Mouse (Mus musculus) stomach, embryonic 16.5 days (tissue): ENCODE results near the gene Habp2. TPM values are rescaled to one million over a fixed set of nuclear protein-coding genes. Genes with fewer than 3 reads are reported as not detected.

Experiments
- ATAC-seq: fragments of 200-750 bp; cut with Nextera tagmentation; 2 replicates; pipeline ENCODE4 v1.8.0; 2017; ENCODE audit warnings: moderate number of reproducible peaks, moderate TSS enrichment; ENCODE audit not compliant: insufficient read depth, low FRiP score
- H3K27ac ChIP-seq: fragments of 300-500 bp; sonication (generic); 2 replicates; pipeline ENCODE4 v1.5.1; 2014; ENCODE audit warnings: low read length
- H3K27me3 ChIP-seq: fragments of 300-500 bp; sonication (generic); 2 replicates; pipeline ENCODE4 v1.6.1; 2014; ENCODE audit warnings: low read length, control low read depth, mixed read lengths; ENCODE audit not compliant: control insufficient read depth, insufficient read depth
- H3K36me3 ChIP-seq: fragments of 300-500 bp; sonication (generic); 2 replicates; pipeline ENCODE4 v1.6.1; 2014; ENCODE audit warnings: low read length; ENCODE audit not compliant: control insufficient read depth, insufficient read depth
- H3K4me1 ChIP-seq: fragments of 300-500 bp; sonication (generic); 2 replicates; pipeline ENCODE4 v1.6.1; 2014; ENCODE audit warnings: low read length, control low read depth, mixed read lengths; ENCODE audit not compliant: control insufficient read depth, insufficient read depth
- H3K4me2 ChIP-seq: fragments of 300-500 bp; sonication (generic); 2 replicates; pipeline ENCODE4 v1.6.1; 2014; ENCODE audit warnings: low read depth, low read length, mixed read lengths
- H3K4me3 ChIP-seq: fragments of 300-500 bp; sonication (generic); replicated peaks from 2 replicates; pipeline ENCODE4 v1.5.1; 2014; ENCODE audit warnings: mild to moderate bottlenecking, low read length
- H3K9ac ChIP-seq: fragments of 300-500 bp; sonication (generic); 2 replicates; pipeline ENCODE4 v1.6.1; 2014; ENCODE audit warnings: low read length
- H3K9me3 ChIP-seq: fragments of 300-500 bp; sonication (generic); replicated peaks from 2 replicates; pipeline ENCODE4 v1.6.1; 2016; ENCODE audit warnings: low read length, control low read depth; ENCODE audit not compliant: control insufficient read depth
- WGBS: fragments of 180-500 bp; shearing (Covaris S2); extraction: QIAGEN DNeasy Blood & Tissue Kit; methylation state at CpG from one replicate; pipeline ENCODE4 v1.1.7; 2014; 5-methylcytosine and 5-hydroxymethylcytosine counted together
- polyA plus RNA-seq: library from polyadenylated mRNA; unstranded; fragments of >200 nt; fragmentation: Nextera tagmentation; extraction: Ambion mirVana; gene quantifications from 2 replicates; pipeline ENCODE4 v1.2.1, GENCODE M21; 2015

The Habp2 gene
- polyA plus RNA-seq, result 34.5 and 41.5 TPM in 2 replicates

DNA sequence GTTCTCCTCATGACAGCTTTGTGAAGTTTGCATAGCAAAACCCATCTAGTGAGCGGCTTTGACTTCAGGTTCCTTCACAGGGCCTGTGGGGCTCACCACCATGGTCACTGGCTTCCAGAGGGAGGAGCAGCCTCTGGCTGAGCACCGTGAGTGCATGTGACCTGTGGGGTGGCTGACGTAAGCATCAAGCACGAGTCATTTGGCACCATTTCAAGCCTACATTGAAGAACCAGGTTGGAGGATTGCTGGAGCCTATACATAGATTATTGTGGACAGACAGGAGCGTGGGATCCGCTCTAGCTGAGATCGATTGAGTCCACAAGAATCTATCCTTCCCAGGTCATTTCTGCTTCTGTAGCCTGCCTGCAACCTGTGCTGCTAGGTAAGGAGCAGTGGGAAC is at the start of gene Habp2:
Gene Habp2, plus strand, starts transcription at position 272 of the 400 bp plus-strand sequence.
- WGBS, result 51% methylated on average over 7 of the region's 7 CpGs
- Histone ChIP-seq H3K36me3 (no peaks in the 10 kb centered on the region), H3K4me3 (peak within 1 kb of the TSS; percentile 25), H3K27ac (no peak within 1 kb of the TSS; the same call in 1 of the 2 replicates), H3K4me2 (peak within 1 kb of the TSS; percentile 35; the same call in 1 of the 2 replicates), H3K27me3 (no peaks in the 10 kb centered on the region), H3K4me1 (peaks cover 3% of the 10 kb centered on the region; the same call in 1 of the 2 replicates), H3K9me3 (no peaks in the 10 kb centered on the region), H3K9ac (no peak within 1 kb of the TSS)
- ATAC-seq, result peak; percentile 31; the same call in 1 of the 2 replicates

DNA sequence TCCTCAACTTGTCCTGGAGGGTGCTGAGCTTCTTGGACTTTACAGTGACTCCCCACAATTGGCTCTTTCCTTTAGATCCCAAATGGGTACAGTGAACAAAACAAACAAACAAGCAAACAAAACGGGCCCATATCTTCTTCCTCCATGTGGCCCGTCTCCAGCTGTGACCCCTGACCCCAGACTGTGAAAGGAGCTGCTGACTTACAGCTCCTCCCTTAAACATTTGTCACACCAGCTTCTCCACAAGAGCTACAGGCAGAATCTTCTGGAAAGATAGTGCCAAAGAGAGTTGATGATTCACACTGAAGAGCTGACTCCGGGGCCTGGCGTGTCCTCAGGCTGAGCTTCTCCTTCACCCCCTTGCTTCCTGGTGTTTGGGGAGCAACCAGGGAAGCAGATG is 48.4 kb upstream of the Habp2 start:
- no peaks in the 10 kb centered on the region for H3K27me3 ChIP-seq
- no peaks in the 10 kb centered on the region for H3K36me3 ChIP-seq

DNA sequence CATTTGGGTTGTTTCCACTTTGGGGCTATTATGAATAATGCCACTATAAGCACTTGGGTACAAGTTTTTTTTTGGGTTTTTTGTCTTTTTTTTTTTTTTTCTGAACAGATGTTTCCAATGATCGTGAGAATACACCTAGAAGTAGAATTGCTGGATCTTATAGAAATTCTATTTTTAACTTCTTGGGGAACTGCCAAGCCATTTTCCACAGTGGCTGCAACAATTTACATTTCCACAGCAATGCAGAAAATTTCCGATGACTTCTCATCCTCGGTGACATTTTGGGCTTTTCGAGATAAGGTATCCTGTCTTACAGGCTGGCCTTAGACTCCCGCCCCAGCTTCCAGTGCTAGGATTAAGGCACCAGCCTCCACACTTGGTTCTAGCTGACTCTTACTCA is 41.7 kb upstream of the Habp2 start:
- no peaks in the 10 kb centered on the region; the same call in 1 of the 2 replicates for H3K9me3 ChIP-seq
- 56% methylated on average over 5 of the region's 5 CpGs for WGBS
- H3K27me3 ChIP-seq, result no peaks in the 10 kb centered on the region
- no peak for ATAC-seq
- H3K4me3 ChIP-seq, result no peak overlapping the region
- H3K9ac ChIP-seq, result no peak overlapping the region
- no peaks in the 10 kb centered on the region for H3K36me3 ChIP-seq
- no peak overlapping the region for H3K27ac ChIP-seq
- H3K4me2 ChIP-seq, result no peak overlapping the region
- no peaks in the 10 kb centered on the region for H3K4me1 ChIP-seq

More for the DNA sequence above, 48.4 kb upstream of the Habp2 start:
- no peak overlapping the region for H3K9ac ChIP-seq
- no peaks in the 10 kb centered on the region for H3K9me3 ChIP-seq
- no peak overlapping the region for H3K4me2 ChIP-seq
- H3K27ac ChIP-seq, result no peak overlapping the region
- 0 out of 2 replicates have a peak, but pooled peaks cover 3% of the 10 kb centered on the region for H3K4me1 ChIP-seq
- 56% methylated on average over 4 of the region's 4 CpGs for WGBS
- no peak for ATAC-seq
- H3K4me3 ChIP-seq, result no peak overlapping the region

DNA sequence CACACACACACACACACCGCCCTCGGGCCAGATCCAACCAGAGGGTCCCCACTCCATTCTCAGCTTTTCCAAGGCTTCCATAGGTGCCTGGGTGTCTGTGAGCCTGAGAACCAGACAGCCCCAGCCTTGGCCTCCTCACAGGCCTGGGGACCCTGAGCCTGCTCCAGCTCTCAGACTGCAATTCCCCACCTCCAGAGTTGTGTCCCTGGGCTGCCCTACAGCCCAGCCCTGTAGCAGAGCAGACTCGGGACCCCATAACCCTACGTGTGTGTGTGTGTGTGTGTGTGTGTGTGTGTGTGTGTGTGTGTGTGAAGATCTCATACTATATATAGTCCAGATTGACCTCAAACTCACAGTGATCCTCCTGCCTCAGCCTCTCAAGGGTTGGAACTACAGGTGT is 34.1 kb upstream of the Habp2 start:
- H3K27ac ChIP-seq, result peak overlapping the region; percentile 70
- no peak overlapping the region for H3K4me2 ChIP-seq
- ATAC-seq, result peak; percentile 70
- no peak overlapping the region for H3K9ac ChIP-seq
- no peak overlapping the region for H3K4me3 ChIP-seq
- 0 out of 2 replicates have a peak, but pooled peaks cover 3% of the 10 kb centered on the region for H3K4me1 ChIP-seq
- WGBS, result 79% methylated on average over 4 of the region's 4 CpGs
- H3K27me3 ChIP-seq, result no peaks in the 10 kb centered on the region; the same call in 1 of the 2 replicates
- no peaks in the 10 kb centered on the region for H3K9me3 ChIP-seq
- H3K36me3 ChIP-seq, result no peaks in the 10 kb centered on the region

DNA sequence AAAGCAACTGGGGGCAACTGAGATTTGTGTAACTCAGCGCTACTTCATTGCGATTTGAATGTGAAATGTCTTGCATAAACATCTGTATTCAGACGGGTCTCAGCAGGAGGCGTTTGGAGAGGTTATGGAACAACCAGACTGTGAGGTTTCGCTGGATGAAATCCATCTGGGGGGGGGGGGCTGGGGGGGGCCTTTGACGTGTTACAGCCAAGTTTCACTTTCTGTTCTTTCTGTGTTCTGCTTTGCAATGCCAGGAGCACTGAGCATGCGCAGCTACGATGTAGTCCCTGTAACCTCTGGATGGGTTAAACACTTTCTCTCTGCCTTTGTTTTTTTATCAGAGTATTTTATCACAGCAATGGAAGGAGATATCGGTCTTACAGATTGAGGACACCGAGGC is 33.7 kb upstream of the Habp2 start:
- WGBS, result 51% methylated on average over 10 of the region's 10 CpGs
- Histone ChIP-seq H3K36me3 (no peaks in the 10 kb centered on the region), H3K9ac (peak overlapping the region; percentile 44; the same call in 1 of the 2 replicates), H3K4me2 (peak overlapping the region; percentile 27; the same call in 1 of the 2 replicates), H3K27me3 (no peaks in the 10 kb centered on the region; the same call in 1 of the 2 replicates), H3K4me3 (no peak overlapping the region), H3K9me3 (no peaks in the 10 kb centered on the region), H3K27ac (peak overlapping the region; percentile 72), H3K4me1 (0 out of 2 replicates have a peak, but pooled peaks cover 3% of the 10 kb centered on the region)
- peak; percentile 37 for ATAC-seq

DNA sequence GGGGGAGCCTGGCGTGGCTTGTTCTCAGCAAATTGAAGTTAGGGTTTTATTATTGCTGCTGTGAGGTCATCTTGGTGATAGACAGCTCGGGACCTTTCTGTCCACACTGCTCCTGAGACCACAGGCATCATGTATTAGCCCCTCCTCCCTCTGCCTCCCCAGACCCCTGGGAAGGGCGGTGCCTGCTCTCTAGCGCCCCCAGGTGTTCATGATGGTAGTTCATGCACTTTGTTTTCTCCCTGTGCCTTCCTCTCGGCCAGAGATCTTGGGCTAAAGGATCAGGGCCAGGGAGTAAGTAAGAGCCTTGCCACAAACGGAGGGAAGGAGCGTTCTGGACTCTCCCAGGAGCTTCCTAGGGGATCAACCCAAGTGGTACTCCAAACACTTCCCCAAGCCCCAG is 32.2 kb upstream of the Habp2 start:
- Histone ChIP-seq H3K4me2 (no peak overlapping the region), H3K4me3 (no peak overlapping the region), H3K27ac (no peak overlapping the region), H3K9me3 (no peaks in the 10 kb centered on the region), H3K4me1 (0 out of 2 replicates have a peak, but pooled peaks cover 3% of the 10 kb centered on the region), H3K27me3 (no peaks in the 10 kb centered on the region; the same call in 1 of the 2 replicates), H3K9ac (no peak overlapping the region), H3K36me3 (no peaks in the 10 kb centered on the region)
- ATAC-seq, result peak; percentile 19; the same call in 1 of the 2 replicates
- 55% methylated on average over 7 of the region's 7 CpGs for WGBS

DNA sequence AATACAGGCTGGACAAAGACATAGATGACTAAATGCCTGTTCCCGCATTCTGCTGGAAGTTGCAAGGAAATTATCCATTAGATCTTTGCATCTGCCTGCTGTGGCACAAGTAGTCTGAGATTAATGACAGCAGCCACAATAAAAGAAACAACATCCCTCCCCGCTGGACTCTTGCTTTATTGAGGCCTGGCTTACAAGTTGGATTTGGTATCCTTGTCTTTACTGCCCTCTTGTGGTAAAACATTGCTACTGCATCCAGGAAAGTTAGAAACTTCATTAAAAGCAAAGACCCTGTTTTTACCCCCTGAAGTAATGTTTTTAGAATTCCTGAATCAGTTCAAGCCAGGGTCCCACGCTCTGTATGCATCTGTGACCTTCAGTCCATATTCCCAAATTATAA is 31.4 kb upstream of the Habp2 start:
- Histone ChIP-seq H3K4me1 (0 out of 2 replicates have a peak, but pooled peaks cover 3% of the 10 kb centered on the region), H3K9me3 (no peaks in the 10 kb centered on the region), H3K27me3 (no peaks in the 10 kb centered on the region; the same call in 1 of the 2 replicates), H3K36me3 (no peaks in the 10 kb centered on the region), H3K27ac (no peak overlapping the region), H3K9ac (no peak overlapping the region), H3K4me2 (no peak overlapping the region), H3K4me3 (no peak overlapping the region)
- 19% methylated on average over 3 of the region's 3 CpGs for WGBS
- no peak for ATAC-seq

DNA sequence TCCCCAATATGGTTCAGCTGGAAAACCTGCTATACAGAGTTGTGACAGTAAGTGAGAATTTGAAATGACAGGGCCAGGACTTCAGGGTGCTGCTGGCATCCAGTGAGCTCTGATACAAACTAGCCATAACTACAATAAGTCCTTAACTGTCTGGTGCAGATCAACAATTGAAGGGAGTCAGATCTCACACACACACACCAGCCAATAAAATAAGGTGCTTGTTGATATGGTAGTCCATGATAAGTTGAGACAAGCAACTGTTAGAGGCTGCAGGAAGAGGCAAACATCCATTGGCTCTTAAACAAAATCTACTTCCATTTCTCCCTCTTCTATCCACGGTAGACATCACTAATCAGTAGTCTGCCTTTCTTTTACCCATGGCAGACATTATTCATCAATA is 30.7 kb upstream of the Habp2 start:
- no peak overlapping the region for H3K9ac ChIP-seq
- no peak for ATAC-seq
- 26% methylated on average over 1 of the region's 1 CpGs for WGBS

DNA sequence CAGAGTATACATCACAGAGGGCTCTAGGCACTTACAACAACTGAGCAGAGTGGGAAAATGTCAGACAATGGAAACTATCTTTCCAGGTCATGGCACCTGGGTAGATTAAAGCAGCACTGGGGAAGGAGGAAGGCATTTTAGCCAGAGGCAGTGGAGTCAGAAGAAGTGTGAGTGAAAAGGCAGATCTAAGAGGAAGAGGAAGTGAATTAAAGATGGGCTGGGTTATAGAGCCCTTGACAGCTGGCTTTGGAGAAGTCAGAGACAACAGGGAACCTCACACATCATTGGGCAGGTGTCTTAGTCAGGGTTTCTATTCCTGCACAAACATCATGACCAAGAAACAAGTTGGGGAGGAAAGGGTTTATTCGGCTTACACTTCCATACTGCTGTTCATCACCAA is 30.2 kb upstream of the Habp2 start:
- Histone ChIP-seq H3K4me1 (0 out of 2 replicates have a peak, but pooled peaks cover 3% of the 10 kb centered on the region), H3K27ac (no peak overlapping the region), H3K36me3 (no peaks in the 10 kb centered on the region), H3K4me2 (no peak overlapping the region), H3K4me3 (no peak overlapping the region), H3K9ac (no peak overlapping the region), H3K27me3 (no peaks in the 10 kb centered on the region), H3K9me3 (no peaks in the 10 kb centered on the region)
- ATAC-seq, result no peak
- no CpG with 5 or more reads among the region's 1 CpGs for WGBS

More for the DNA sequence above, 30.7 kb upstream of the Habp2 start:
- no peaks in the 10 kb centered on the region for H3K36me3 ChIP-seq
- no peaks in the 10 kb centered on the region for H3K9me3 ChIP-seq
- H3K27ac ChIP-seq, result no peak overlapping the region
- H3K4me1 ChIP-seq, result 0 out of 2 replicates have a peak, but pooled peaks cover 3% of the 10 kb centered on the region
- H3K4me2 ChIP-seq, result no peak overlapping the region
- H3K27me3 ChIP-seq, result no peaks in the 10 kb centered on the region
- no peak overlapping the region for H3K4me3 ChIP-seq
